Mouse (Mus musculus) lung, postnatal 4 days (tissue): ENCODE results near the gene Sertad2.

Experiments
- DNase-seq, 2 experiments: peaks; one replicate each; pipeline ENCODE4 v3.0.0; 2021

Gene Sertad2

GRCm38 (mm10) chr11:20549481-20549880, 6.4 kb downstream of the Sertad2 start:
- DNase-seq, result no peak

- no peak for DNase-seq
Observed at GRCm38 (mm10) chr11:20550196-20550595, 7.1 kb downstream of the Sertad2 start.

GRCm38 (mm10) chr11:20552059-20552458, 9.0 kb downstream of the Sertad2 start:
- DNase-seq, result no peak

GRCm38 (mm10) chr11:20552758-20553673, 10.0 kb downstream of the Sertad2 start:
- DNase-seq, result no peak

DNA sequence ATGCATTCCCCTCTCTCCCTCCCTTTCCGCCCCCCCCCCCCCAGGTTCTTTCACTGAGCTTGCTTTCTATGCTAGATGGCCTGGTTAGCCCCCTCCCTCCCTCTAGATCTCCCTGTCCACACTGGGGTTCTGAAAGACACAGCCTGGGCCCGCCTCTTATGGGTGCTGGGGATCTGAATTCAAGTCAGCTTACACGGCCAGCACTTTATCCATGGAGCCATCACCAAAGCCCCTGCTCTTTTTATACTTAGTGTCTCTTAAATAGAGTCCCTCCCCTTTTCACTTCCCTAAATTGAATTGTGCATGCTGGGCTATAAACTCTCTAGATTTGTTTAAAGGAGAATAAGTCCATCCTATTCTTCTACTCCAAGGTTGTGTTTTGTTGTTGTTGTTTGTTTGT, 12.6 kb downstream of the Sertad2 start:
- DNase-seq, result no peak

DNA sequence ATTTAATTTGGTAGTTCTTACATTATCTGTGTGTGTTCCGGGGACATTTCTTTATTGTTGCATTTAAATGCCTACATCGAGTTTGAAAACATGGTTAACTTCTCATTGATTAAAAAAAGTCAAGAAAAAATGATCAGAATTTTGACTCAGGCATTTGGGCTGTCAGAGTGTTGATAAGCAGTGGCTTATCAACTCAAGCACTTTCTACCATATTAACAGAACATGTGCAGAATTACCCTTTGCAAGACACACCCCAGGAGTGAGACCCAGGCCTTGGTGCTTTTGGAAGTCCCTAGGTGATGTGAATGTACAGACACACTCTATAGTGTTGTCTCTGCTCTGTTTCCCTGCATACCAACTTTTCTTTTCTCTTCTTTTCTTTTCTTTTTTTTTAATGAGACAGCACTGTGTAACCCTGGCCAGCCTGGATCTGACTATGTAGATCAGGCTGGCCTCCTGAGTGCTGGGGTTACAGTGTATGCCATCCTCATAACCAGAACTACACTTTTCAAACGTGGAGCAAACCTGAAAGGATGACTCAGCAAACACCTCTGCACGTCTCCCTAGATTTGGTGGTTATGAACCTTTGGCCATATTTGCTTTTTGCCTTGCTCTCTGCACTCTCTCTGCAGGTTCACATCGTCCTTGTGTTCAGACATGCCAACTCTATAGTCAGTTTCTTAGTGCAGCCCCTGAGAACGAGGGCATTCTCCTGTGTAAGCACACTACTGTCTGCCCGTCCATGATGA, 13.3 kb downstream of the Sertad2 start:
- DNase-seq, result no peak

GRCm38 (mm10) chr11:20559236-20559950, 16.3 kb downstream of the Sertad2 start:
- no peak for DNase-seq

GRCm38 (mm10) chr11:20559951-20560642, 17.0 kb downstream of the Sertad2 start:
- no peak for DNase-seq

- DNase-seq, result peak; percentile 55 to 66
Observed at GRCm38 (mm10) chr11:20561323-20562002, 18.4 kb downstream of the Sertad2 start.

DNA sequence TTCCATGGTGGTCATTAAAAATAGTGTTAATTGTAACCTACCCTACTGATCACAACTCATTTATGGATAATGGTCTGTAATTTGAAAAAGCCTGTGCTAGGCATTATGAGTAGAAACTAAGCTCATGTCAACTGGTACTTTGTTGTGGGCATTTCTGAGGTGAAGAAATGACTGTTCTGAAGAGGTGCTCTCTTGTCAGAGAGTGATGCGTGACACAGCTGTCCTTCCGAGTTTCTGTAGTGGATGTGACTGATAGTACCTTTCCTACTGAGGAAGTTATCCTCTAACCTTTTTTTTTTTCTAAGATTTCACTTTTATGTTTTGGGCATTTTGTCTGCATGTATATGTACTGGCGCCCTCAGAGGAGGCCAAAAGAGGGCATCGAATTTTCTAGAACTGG, 22.0 kb downstream of the Sertad2 start:
- DNase-seq, result no peak

DNA sequence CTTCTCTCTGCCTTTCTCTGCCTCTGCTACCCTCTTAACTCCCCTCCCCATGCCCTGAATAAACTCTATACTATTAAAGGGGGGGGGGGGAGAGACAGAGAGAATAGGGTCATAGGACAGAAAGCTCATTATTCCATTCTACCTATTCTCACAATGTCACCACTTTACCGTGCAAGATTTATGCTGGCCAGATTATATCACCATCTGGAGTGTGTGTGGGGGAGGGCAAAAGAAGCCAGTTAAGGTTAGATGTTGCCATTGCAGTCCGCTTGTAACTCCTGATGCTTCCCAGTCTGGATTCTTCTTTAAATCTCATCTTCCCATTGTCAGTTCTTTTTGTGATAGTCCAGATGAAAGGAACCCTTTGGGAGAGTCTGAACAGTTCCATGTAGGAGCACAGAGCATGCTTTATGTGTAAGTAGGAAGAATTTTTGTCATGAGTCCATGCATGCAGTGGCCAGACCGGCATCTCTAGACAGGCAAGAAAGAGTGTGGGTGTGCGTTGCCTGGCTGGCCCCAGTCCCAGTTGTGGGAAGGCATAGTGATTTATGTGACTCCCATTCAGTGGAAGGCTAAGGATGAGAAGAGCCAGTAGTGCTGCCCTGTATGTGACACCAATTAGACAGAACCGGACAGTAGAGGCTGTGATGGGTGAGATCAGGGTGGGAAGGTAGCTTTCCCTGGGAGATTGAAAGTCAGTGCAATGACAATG, 28.8 kb downstream of the Sertad2 start:
- peak in 1 of 2 experiments; percentile 29 for DNase-seq

GRCm38 (mm10) chr11:20576046-20576635, 33.1 kb downstream of the Sertad2 start:
- DNase-seq, result no peak

DNA sequence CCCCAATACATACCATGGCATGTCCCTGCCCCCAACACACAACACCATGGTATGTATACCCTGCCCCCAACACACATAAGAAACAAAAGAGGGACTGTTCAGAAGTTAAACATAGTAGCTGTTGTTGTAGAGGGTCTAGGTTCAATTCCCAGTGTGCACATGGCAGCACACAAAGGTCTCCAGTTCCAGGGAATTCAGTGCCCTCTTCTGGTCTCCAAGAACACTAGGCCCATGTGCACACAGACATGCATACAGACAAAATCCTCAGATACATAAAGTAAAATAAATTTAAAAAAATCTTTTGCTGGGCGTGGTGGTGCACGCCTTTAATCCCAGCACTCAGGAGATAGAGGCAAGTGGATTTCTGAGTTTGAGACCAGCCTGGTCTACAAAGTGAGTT, 39.7 kb downstream of the Sertad2 start:
- DNase-seq, result no peak

- no peak for DNase-seq
Observed at GRCm38 (mm10) chr11:20585297-20585696, 42.2 kb downstream of the Sertad2 start.

DNA sequence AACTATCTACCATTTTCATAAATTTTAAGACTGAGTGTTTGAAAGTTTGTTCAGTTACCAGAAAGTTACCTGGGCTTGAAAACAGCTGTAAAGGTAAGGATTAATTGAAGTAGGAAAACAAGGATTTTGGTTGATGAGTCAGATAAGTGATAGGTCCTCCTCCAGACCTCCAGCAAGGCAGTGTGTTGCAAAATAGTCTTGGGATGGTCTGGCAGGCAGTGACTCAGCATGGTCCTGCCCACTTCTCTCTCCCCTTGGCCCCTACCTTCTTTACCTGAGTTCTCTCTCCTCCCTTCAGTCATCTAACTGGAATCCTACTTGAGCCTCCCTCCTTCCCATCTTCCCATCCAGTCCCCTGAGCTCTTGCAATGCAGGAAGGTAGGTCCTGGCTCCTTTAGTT, 43.1 kb downstream of the Sertad2 start:
- no peak for DNase-seq

- peak; percentile 43 to 78 for DNase-seq
Observed at GRCm38 (mm10) chr11:20589393-20589792, 46.3 kb downstream of the Sertad2 start.

DNA sequence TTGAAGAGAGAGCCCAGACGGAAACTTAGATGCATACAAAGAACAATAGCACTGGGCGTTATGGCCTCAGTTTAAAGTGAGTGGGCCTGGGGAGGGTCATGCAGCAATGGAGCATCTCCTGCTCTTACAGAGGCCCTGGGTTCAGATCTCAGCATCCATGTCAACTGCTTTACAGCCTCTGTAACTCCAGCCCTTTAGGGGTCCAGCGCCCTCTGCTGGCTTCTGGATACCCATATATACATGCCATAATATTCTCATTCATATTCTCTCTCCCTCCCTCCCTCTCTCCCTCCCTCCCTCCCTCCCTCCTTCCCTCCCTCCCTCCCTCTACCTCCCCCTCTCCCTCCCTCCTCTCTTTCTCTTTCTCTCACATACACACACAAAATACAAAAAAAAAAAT, 49.0 kb downstream of the Sertad2 start:
- no peak for DNase-seq

GRCm38 (mm10) chr11:20594229-20595201, 51.5 kb downstream of the Sertad2 start:
- peak; percentile 32 to 65 for DNase-seq

DNA sequence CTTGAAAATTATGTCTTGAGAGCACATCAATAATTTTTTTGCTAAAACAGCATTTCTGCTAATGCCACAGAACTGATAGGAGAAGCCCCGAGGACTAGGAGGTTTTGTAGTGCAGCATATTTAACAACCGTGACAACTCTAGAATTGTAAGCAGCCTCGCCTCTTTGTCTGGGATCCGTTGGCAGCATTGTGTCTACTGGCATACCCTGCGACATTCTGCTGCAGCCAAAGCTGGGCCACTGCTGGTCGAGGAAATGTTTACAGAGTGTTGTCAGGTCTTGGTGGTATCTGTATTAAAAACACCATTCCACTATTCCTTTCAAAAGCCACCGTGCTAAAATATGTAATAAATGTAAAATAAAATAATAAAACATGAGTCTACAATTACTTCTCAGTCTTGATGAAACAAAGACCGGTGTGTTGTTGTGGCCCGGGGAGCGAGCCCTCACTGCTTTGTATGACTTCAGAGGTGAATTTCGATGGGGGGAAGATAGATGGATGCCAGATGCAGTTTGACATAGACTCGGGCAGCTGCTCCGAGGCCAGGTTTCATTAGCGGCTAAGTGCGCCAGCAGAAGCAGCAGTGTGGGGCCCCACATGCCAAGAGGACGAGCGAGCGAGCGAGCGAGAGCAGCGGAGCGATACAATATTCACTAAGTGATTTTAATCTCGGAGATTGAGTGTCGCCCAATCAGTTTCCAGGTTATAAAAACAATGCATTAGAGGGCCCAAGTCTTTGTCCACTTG, 60.2 kb downstream of the Sertad2 start:
- DNase-seq, result peak; percentile 13 to 51
